Mouse (Mus musculus): ENCODE measurements around the gene Flna.
A peak's percentile ranks its signal among the peaks of the same experiment; 100 is the strongest.

DNA sequence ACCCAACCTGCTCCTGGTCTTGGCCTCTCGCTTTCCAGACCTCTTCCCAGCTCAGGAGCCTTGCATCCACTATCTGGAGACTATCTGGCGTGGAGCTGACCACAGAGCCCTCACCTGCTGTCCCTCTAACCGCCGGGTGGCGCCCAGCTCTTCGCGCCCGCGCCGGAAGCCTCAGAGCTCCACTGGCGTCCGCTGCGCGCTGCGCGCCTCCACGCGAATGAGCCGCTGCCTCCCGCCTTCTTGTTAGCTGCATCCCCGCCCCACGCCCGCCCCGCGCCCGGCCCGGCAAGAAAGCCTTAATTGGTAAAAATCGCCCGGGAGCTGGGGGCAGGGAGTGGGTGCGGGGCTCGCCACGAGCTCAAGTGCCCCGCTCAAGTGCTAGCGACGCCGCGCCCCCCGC lies at the start of gene Flna:
- TF ChIP-seq USF1 (IDR thresholded peaks at IDR 0.05; ENCODE audit: low read depth) = no peak
- TF ChIP-seq E2F4 (IDR thresholded peaks at IDR 0.05; ENCODE audit: insufficient read depth) = no peak
- peak; percentile 72 for TF ChIP-seq POLR2A (IDR thresholded peaks at IDR 0.05; ENCODE audit: insufficient read length, low read depth)
- no peak for TF ChIP-seq MAX (IDR thresholded peaks at IDR 0.05; ENCODE audit: low read depth)
- TF ChIP-seq MYOG (IDR thresholded peaks at IDR 0.05; ENCODE audit: control insufficient read depth in 1 of 3, insufficient read depth in 1 of 3, insufficient read length in 2 of 3, low read depth in 2 of 3) = peak in 1 of 3 experiments; percentile 60
- TF ChIP-seq TCF3 (IDR thresholded peaks at IDR 0.05; ENCODE audit: insufficient read length, low read depth) = no peak
- no peak for TF ChIP-seq TCF12 (IDR thresholded peaks at IDR 0.05; ENCODE audit: insufficient read depth, poor library complexity, severe bottlenecking)
- peak in 1 of 3 experiments; percentile 44 for TF ChIP-seq MYOD1 (IDR thresholded peaks at IDR 0.05; ENCODE audit: control insufficient read depth in 1 of 3, insufficient read length in 2 of 3, low read depth in 2 of 3)
- TF ChIP-seq REST (IDR thresholded peaks at IDR 0.05; ENCODE audit: insufficient read depth, insufficient read length) = no peak
